Comparison of ENCODE assay signal across 31 mouse cellular contexts in the genomic region with DNA sequence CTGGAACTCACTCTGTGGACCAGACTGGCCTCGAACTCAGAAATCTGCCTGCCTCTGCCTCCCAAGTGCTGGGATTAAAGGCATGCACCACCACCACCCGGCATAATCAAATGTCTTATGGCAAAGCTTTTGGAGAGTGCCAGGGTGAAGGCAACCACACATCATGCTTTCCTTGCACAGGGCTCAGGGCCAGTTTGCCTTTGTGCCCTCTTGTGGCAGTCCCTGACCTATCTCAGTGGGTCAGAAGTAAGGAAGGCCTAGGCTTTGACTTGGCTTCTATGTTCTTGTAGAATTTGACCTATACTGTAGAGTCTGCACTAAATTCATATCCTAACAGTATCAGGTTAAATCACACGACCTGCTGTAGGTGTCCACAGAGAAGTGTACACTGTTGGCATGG. TPM values are rescaled to one million over a fixed set of nuclear protein-coding genes. Genes with fewer than 3 reads are reported as not detected.
DNase-seq lines count a peak whose midpoint lies in the region; ATAC-seq lines count a peak whose summit lies in the region.
"Had no signal": no experiment of that assay in that cellular context is flagged by ENCODE, and none has a peak within 500 bp of the region (broad histone marks: within the 10 kb centered on the region; RNA-seq: fewer than 3 reads in every experiment).

No protein-coding gene starts in this region.

- ATAC-seq in megakaryocyte progenitor cell, adult 5-6 weeks (replicated peaks; ENCODE audit: poor library complexity) = peak; percentile 45; the same call in 1 of the 2 replicates
- ATAC-seq: CD4-positive, CD25-positive, alpha-beta regulatory T cell, adult 4 months; forebrain, postnatal 0 days; hindbrain, postnatal 0 days; midbrain, embryonic 16.5 days had no signal

- intact Hi-C loops in left cerebral cortex, postnatal 4 days (cut with DNase I) = no loop called here

- DNase-seq in adrenal gland, adult 2 months = peak; percentile 37
- no peak for DNase-seq in adrenal gland, adult 8-10 months
- peak; percentile 11 for DNase-seq in layer of hippocampus, adult 11-12 months (ENCODE audit: low spot score)
- DNase-seq in layer of hippocampus, postnatal 25 days (ENCODE audit: extremely low spot score in 1 of 2, low spot score in 1 of 2) = no peak
- peak; percentile 46 for DNase-seq in lung, postnatal 36 days
- DNase-seq in lung, postnatal 25 days (ENCODE audit: low spot score) = no peak
- no peak for DNase-seq in left cerebral cortex, postnatal 4 days
- DNase-seq: cerebellum, adult 11-12 months; cerebellum, postnatal 14 days; forebrain, postnatal 0 days; kidney, adult 11 months; layer of hippocampus, postnatal 36 days; right cerebral cortex, postnatal 4 days; thymus, adult 18-20 months; thymus, postnatal 36 days had no signal

RNA-seq across cellular contexts. Expression of a gene that starts 14.0 kb away (rescaled TPM):
- 10 to 100 TPM; 22.9 to 26.3 TPM for total RNA-seq in adrenal gland, adult 2 months (2021)
- 2.8 and 4.4 TPM in 2 replicates for polyA plus RNA-seq in adrenal gland, adult 2 months (2012; rRNA removed)
- 10 to 100 TPM in 2 of 4 experiments, 1 to 10 TPM in 2; 7.9 to 17.5 (median 10.3) TPM for total RNA-seq in adrenal gland, adult 8-10 months (2022)
- 1 to 10 TPM; 5.8 to 8.6 TPM for total RNA-seq in layer of hippocampus, postnatal 25 days (2021)
- total RNA-seq in megakaryocyte progenitor cell, adult 5-6 weeks (2015) = 0.17 and 1.6 TPM in 2 replicates
- total RNA-seq in megakaryocyte progenitor cell, adult 5-6 weeks (2017) = 0.92 and 1.3 TPM in 2 replicates
- 1 to 10 TPM; 6.6 to 7.0 TPM for total RNA-seq in left cerebral cortex, postnatal 4 days (2021)

RNA-seq across cellular contexts. Expression of a gene that starts 22.0 kb away (rescaled TPM):
- total RNA-seq in adrenal gland, adult 2 months (2021) = not detected
- polyA plus RNA-seq in adrenal gland, adult 2 months (2012; rRNA removed) = 0.13 and 0.19 TPM in 2 replicates
- total RNA-seq in adrenal gland, adult 8-10 months (2022) = not detected
- not detected for total RNA-seq in layer of hippocampus, postnatal 25 days (2021)
- 0.81 TPM in 1 of 2 replicates, not detected in the other for total RNA-seq in megakaryocyte progenitor cell, adult 5-6 weeks (2015)
- 0.29 and 1.1 TPM in 2 replicates for total RNA-seq in megakaryocyte progenitor cell, adult 5-6 weeks (2017)
- not detected for total RNA-seq in left cerebral cortex, postnatal 4 days (2021)
- total RNA-seq: ES-E14; forebrain, postnatal 0 days; layer of hippocampus, postnatal 36 days; left cerebral cortex, postnatal 25 days had no signal
- polyA plus RNA-seq: CD4-positive, CD25-positive, alpha-beta regulatory T cell, adult 4 months; embryonic facial prominence, embryonic 11.5 days; forebrain, embryonic 11.5 days; forebrain, postnatal 0 days; heart, embryonic 11.5 days; heart, postnatal 0 days; hindbrain, embryonic 11.5 days; hindbrain, postnatal 0 days; kidney, postnatal 0 days; limb, embryonic 14.5 days; midbrain, embryonic 10.5 days; midbrain, embryonic 16.5 days; neural tube, embryonic 14.5 days; stomach, embryonic 14.5 days had no signal

RNA-seq across cellular contexts. Expression of a gene that starts 31.1 kb away (rescaled TPM):
- total RNA-seq in adrenal gland, adult 2 months (2021) = 10 to 100 TPM; 33.2 to 47.4 TPM
- polyA plus RNA-seq in adrenal gland, adult 2 months (2012; rRNA removed) = 52.8 and 56.1 TPM in 2 replicates
- total RNA-seq in adrenal gland, adult 8-10 months (2022) = 10 to 100 TPM; 25.6 to 55.5 (median 39.8) TPM
- total RNA-seq in layer of hippocampus, postnatal 25 days (2021) = 10 to 100 TPM; 30.3 to 37.4 TPM
- 33.0 and 36.3 TPM in 2 replicates for total RNA-seq in megakaryocyte progenitor cell, adult 5-6 weeks (2015)
- 9.2 and 19.9 TPM in 2 replicates for total RNA-seq in megakaryocyte progenitor cell, adult 5-6 weeks (2017)
- 10 to 100 TPM; 26.5 to 32.0 TPM for total RNA-seq in left cerebral cortex, postnatal 4 days (2021)

RNA-seq across cellular contexts. Expression of a gene that starts 32.0 kb away (rescaled TPM):
- total RNA-seq in adrenal gland, adult 2 months (2021) = 1 to 10 TPM; 2.0 to 4.7 TPM
- 5.3 and 7.5 TPM in 2 replicates for polyA plus RNA-seq in adrenal gland, adult 2 months (2012; rRNA removed)
- 1 to 10 TPM; 1.4 to 4.3 (median 3.3) TPM for total RNA-seq in adrenal gland, adult 8-10 months (2022)
- total RNA-seq in layer of hippocampus, postnatal 25 days (2021) = 1 to 10 TPM in 1 of 2 experiments, under 1 TPM in 1; 0.28 to 1.1 TPM
- total RNA-seq in megakaryocyte progenitor cell, adult 5-6 weeks (2015) = 1.1 and 1.9 TPM in 2 replicates
- total RNA-seq in megakaryocyte progenitor cell, adult 5-6 weeks (2017) = 4.2 and 4.9 TPM in 2 replicates
- total RNA-seq in left cerebral cortex, postnatal 4 days (2021) = under 1 TPM; 0.30 to 0.58 TPM

RNA-seq across cellular contexts. Expression of a gene that starts 32.4 kb away (rescaled TPM):
- total RNA-seq in adrenal gland, adult 2 months (2021) = 10 to 100 TPM; 39.9 to 49.7 TPM
- 64.5 and 74.4 TPM in 2 replicates for polyA plus RNA-seq in adrenal gland, adult 2 months (2012; rRNA removed)
- total RNA-seq in adrenal gland, adult 8-10 months (2022) = 10 to 100 TPM; 30.5 to 44.4 (median 38.2) TPM
- total RNA-seq in layer of hippocampus, postnatal 25 days (2021) = 10 to 100 TPM; 30.5 to 35.1 TPM
- 65.7 and 74.6 TPM in 2 replicates for total RNA-seq in megakaryocyte progenitor cell, adult 5-6 weeks (2015)
- 40.1 and 52.5 TPM in 2 replicates for total RNA-seq in megakaryocyte progenitor cell, adult 5-6 weeks (2017)
- total RNA-seq in left cerebral cortex, postnatal 4 days (2021) = 10 to 100 TPM; 49.9 to 53.0 TPM

Comparison
In these comparisons a context has a peak if more than half of its experiments do, and no peak if none do; other contexts are left out.
1. DNase-seq: peak in adrenal gland, adult 2 months (single experiment), layer of hippocampus, adult 11-12 months (single experiment) and lung, postnatal 36 days (single experiment); none in adrenal gland, adult 8-10 months (single experiment), layer of hippocampus, postnatal 25 days (0 of 2), lung, postnatal 25 days (single experiment) and left cerebral cortex, postnatal 4 days (single experiment).